Mouse (Mus musculus) MEL (cell line): Measurements from ENCODE around the gene Dpysl5. TPM values are rescaled to one million over a fixed set of nuclear protein-coding genes. Genes with fewer than 3 reads are reported as not detected.
A peak's percentile ranks its signal among the peaks of the same experiment; 100 is the strongest.

ENCODE experiments used
- DNase-seq: peaks from one replicate; pipeline ENCODE4 v3.0.0; 2011; ENCODE audit warnings: low read depth, low spot score
- H3K27ac ChIP-seq: 2 replicates; pipeline ENCODE4 v1.5.1; 2012; ENCODE audit warnings: low read depth, mild to moderate bottlenecking, control low read depth, low read length, moderate library complexity; ENCODE audit not compliant: control insufficient read depth
- H3K27me3 ChIP-seq, 2 experiments: fragments of 150-350 bp in 1 of 2; sonication (generic) in 1 of 2; 2 replicates each; pipeline ENCODE4 v1.6.1; 2012; ENCODE audit warnings: low read length in 2 of 2, mild to moderate bottlenecking in 2 of 2, improper control_type of control experiment in 1 of 2, moderate library complexity in 1 of 2; ENCODE audit not compliant: insufficient read depth in 2 of 2, control insufficient read depth in 1 of 2
- H3K36me3 ChIP-seq, 2 experiments: 2 replicates each; pipeline ENCODE4 v1.6.1; 2012 to 2014; ENCODE audit warnings: low read length in 2 of 2, improper control_type of control experiment in 1 of 2, inconsistent platforms in 1 of 2, mild to moderate bottlenecking in 1 of 2; ENCODE audit not compliant: insufficient read depth in 2 of 2, control insufficient read depth in 1 of 2
- H3K4me1 ChIP-seq, 2 experiments: fragments of 150-350 bp in 1 of 2; sonication (generic) in 1 of 2; 2 replicates each; pipeline ENCODE4 v1.6.1; 2012; ENCODE audit warnings: low read length in 2 of 2, improper control_type of control experiment in 1 of 2, mild to moderate bottlenecking in 1 of 2; ENCODE audit not compliant: insufficient read depth in 2 of 2, control insufficient read depth in 1 of 2
- H3K4me3 ChIP-seq, 2 experiments: fragments of 150-350 bp in 1 of 2; sonication (generic) in 1 of 2; 2 replicates each; pipeline ENCODE4 v1.5.1; 2012; ENCODE audit warnings: low read depth in 2 of 2, low read length in 2 of 2, mild to moderate bottlenecking in 2 of 2, moderate library complexity in 2 of 2, control low read depth in 1 of 2, improper control_type of control experiment in 1 of 2; ENCODE audit not compliant: control insufficient read depth in 1 of 2, insufficient read depth in 1 of 2
- H3K79me2 ChIP-seq: 2 replicates; pipeline ENCODE4 v1.6.1; 2012; ENCODE audit warnings: mild to moderate bottlenecking, low read length, moderate library complexity; ENCODE audit not compliant: control insufficient read depth, poor library complexity, insufficient read depth
- H3K9ac ChIP-seq: 2 replicates; pipeline ENCODE4 v1.6.1; 2012; ENCODE audit warnings: low read depth, mild to moderate bottlenecking, control low read depth, low read length, moderate library complexity; ENCODE audit not compliant: control insufficient read depth, poor library complexity, severe bottlenecking
- H3K9me3 ChIP-seq: fragments of 150-350 bp; sonication (generic); replicated peaks from 2 replicates; pipeline ENCODE4 v1.6.1; 2012; ENCODE audit warnings: mild to moderate bottlenecking, low read length, improper control_type of control experiment, moderate library complexity; ENCODE audit not compliant: insufficient read depth
- BHLHE40 ChIP-seq: IDR thresholded peaks from 2 replicates; pipeline ENCODE4 v1.6.1; 2012; ENCODE audit warnings: low read depth, mild to moderate bottlenecking, inconsistent platforms, low read length, improper control_type of control experiment, borderline replicate concordance
- CHD1 ChIP-seq: IDR thresholded peaks from 2 replicates; pipeline ENCODE4 v1.6.1; 2012; ENCODE audit warnings: low read depth, mild to moderate bottlenecking, inconsistent platforms, low read length, improper control_type of control experiment
- CTCF ChIP-seq, 3 experiments: IDR thresholded peaks in 2 of 3; conservative IDR thresholded peaks in 1 of 3; 2 replicates each; pipeline ENCODE4 v1.5.1; 2011 to 2012; ENCODE audit warnings: low read length in 3 of 3, low read depth in 2 of 3, mild to moderate bottlenecking in 2 of 3, improper control_type of control experiment in 1 of 3, inconsistent platforms in 1 of 3, mixed read lengths in 1 of 3, moderate library complexity in 1 of 3; ENCODE audit not compliant: control insufficient read depth in 1 of 3, insufficient read depth in 1 of 3, poor library complexity in 1 of 3, severe bottlenecking in 1 of 3
- EP300 ChIP-seq, 2 experiments: IDR thresholded peaks; 2 replicates each; pipeline ENCODE4 v1.6.1; 2011; ENCODE audit warnings: improper control_type of control experiment in 2 of 2, low read length in 2 of 2, low read depth in 1 of 2, mild to moderate bottlenecking in 1 of 2
- ETS1 ChIP-seq: IDR thresholded peaks from 2 replicates; pipeline ENCODE4 v1.6.1; 2012; ENCODE audit warnings: low read depth, mild to moderate bottlenecking, inconsistent platforms, low read length, improper control_type of control experiment, moderate library complexity
- HCFC1 ChIP-seq: IDR thresholded peaks from 2 replicates; pipeline ENCODE4 v1.6.1; 2012; ENCODE audit warnings: low read depth, mild to moderate bottlenecking, inconsistent platforms, low read length, improper control_type of control experiment, moderate library complexity
- KAT2A ChIP-seq: conservative IDR thresholded peaks from 2 replicates; pipeline ENCODE4 v1.6.1; 2012; ENCODE audit warnings: low read depth, low read length, improper control_type of control experiment, inconsistent platforms
- MAX ChIP-seq: IDR thresholded peaks from 2 replicates; pipeline ENCODE4 v1.6.1; 2011; ENCODE audit warnings: low read length, improper control_type of control experiment
- MEF2A ChIP-seq: IDR thresholded peaks from 2 replicates; pipeline ENCODE4 v1.6.1; 2014; ENCODE audit warnings: low read depth, mild to moderate bottlenecking, inconsistent platforms, low read length, improper control_type of control experiment; ENCODE audit not compliant: poor library complexity, insufficient replicate concordance, severe bottlenecking; ENCODE audit errors: extremely low read depth
- MXI1 ChIP-seq: IDR thresholded peaks from 2 replicates; pipeline ENCODE4 v1.6.1; 2011; ENCODE audit warnings: mild to moderate bottlenecking, low read depth, low read length, improper control_type of control experiment
- NELFE ChIP-seq: IDR thresholded peaks from 2 replicates; pipeline ENCODE4 v1.6.1; 2011; ENCODE audit warnings: low read depth, low read length, improper control_type of control experiment
- POLR2AphosphoS2 ChIP-seq: IDR thresholded peaks from 2 replicates; pipeline ENCODE4 v1.6.1; 2011; ENCODE audit warnings: low read length, improper control_type of control experiment
- RAD21 ChIP-seq: IDR thresholded peaks from 2 replicates; pipeline ENCODE4 v1.6.1; 2011; ENCODE audit warnings: mild to moderate bottlenecking, low read depth, low read length, improper control_type of control experiment
- RCOR1 ChIP-seq: IDR thresholded peaks from 2 replicates; pipeline ENCODE4 v1.6.1; 2012; ENCODE audit warnings: low read depth, mild to moderate bottlenecking, inconsistent platforms, low read length, improper control_type of control experiment
- SIN3A ChIP-seq: IDR thresholded peaks from 2 replicates; pipeline ENCODE4 v1.6.1; 2012; ENCODE audit warnings: low read length, improper control_type of control experiment, inconsistent platforms
- SMC3 ChIP-seq: IDR thresholded peaks from 2 replicates; pipeline ENCODE4 v1.6.1; 2011; ENCODE audit warnings: low read depth, low read length, improper control_type of control experiment
- TBP ChIP-seq: IDR thresholded peaks from 2 replicates; pipeline ENCODE4 v1.8.0; 2011; ENCODE audit warnings: low read depth, low read length, improper control_type of control experiment
- TCF12 ChIP-seq: IDR thresholded peaks from 2 replicates; pipeline ENCODE4 v1.6.1; 2014; ENCODE audit warnings: low read depth, mild to moderate bottlenecking, inconsistent platforms, low read length, improper control_type of control experiment, moderate library complexity
- UBTF ChIP-seq: IDR thresholded peaks from 2 replicates; pipeline ENCODE4 v1.6.1; 2012; ENCODE audit warnings: low read depth, mild to moderate bottlenecking, inconsistent platforms, low read length, improper control_type of control experiment, moderate library complexity, borderline replicate concordance; ENCODE audit not compliant: insufficient read depth
- USF2 ChIP-seq, 2 experiments: IDR thresholded peaks; 2 replicates each; pipeline ENCODE4 v1.6.1; 2011 to 2012; ENCODE audit warnings: improper control_type of control experiment in 2 of 2, low read length in 2 of 2, borderline replicate concordance in 1 of 2, inconsistent platforms in 1 of 2, low read depth in 1 of 2, mild to moderate bottlenecking in 1 of 2; ENCODE audit not compliant: insufficient read depth in 1 of 2
- ZMIZ1 ChIP-seq: IDR thresholded peaks from 2 replicates; pipeline ENCODE4 v1.6.1; 2012; ENCODE audit warnings: low read depth, mild to moderate bottlenecking, inconsistent platforms, low read length, improper control_type of control experiment, moderate library complexity
- polyA plus RNA-seq, 2 experiments: library from polyadenylated mRNA; stranded (reverse) in 1 of 2; unstranded in 1 of 2; fragments of >175 nt in 1 of 2; fragments of >200 nt in 1 of 2; gene quantifications; 2 replicates each; pipeline versions ENCODE4 v1.2.1 to v1.2.4; 2012; ENCODE audit warnings: low replicate concordance in 2 of 2, low read depth in 1 of 2; ENCODE audit not compliant: insufficient read length in 2 of 2, insufficient read depth in 1 of 2, missing spikeins in 1 of 2
- total RNA-seq: library from RNA; depleted of rRNA; stranded (reverse); fragments of 300-350 nt; gene quantifications from 2 replicates; pipeline ENCODE4 v1.2.3, GENCODE M21; 2012

The Dpysl5 gene
- total and polyA plus RNA-seq, 3 experiments: not detected

DNA sequence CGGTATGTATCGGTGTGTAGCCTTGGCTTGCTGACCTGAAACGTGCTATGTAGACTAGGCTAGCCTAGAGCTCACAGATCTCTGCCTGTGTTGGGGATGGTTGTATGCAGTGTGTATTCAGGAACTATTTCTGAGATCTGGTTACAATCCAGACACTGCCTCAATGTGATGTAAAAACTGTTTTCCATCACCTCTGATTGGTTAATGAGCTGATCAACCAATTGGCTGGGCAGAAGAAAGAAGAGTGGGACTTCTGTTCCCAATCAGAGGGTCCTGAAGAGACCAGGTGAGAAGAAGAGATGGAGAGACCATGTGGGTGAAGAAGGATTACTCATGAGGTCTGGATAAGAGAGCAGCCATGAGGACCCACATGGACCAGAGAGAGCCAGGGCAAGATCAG, 43.7 kb upstream of the Dpysl5 start (continued):
- TF ChIP-seq ZMIZ1 (peak; percentile 31; the same call in 1 of the 2 replicates), EP300 (IDR thresholded peaks at IDR 0.05; ENCODE audit: low read depth in 1 of 2, low read length in 2 of 2) (no peak; a peak in 1 of 4 replicates), POLR2AphosphoS2 (0 out of 2 replicates have a peak, but pooled peaks have one; percentile 35)

- Histone ChIP-seq H3K9ac (peak overlapping the region; percentile 90), H3K27ac (peak overlapping the region; percentile 92), H3K36me3 (peaks cover 42 to 43% of the 10 kb centered on the region in 2 experiments), H3K9me3 (no peaks in the 10 kb centered on the region), H3K79me2 (peaks cover 44% of the 10 kb centered on the region), H3K27me3 (no peaks in the 10 kb centered on the region), H3K4me3 (peak overlapping the region; percentile 88 to 97), H3K4me1 (peaks cover 15 to 26% of the 10 kb centered on the region in 2 experiments)
- DNase-seq: peak; percentile 74
- no peak for TF ChIP-seq USF2 (IDR thresholded peaks at IDR 0.05; ENCODE audit: borderline replicate concordance in 1 of 2, insufficient read depth in 1 of 2, low read depth in 1 of 2, low read length in 2 of 2)
- peak; percentile 14; the same call in 1 of the 2 replicates for TF ChIP-seq ETS1
- no peak; the same call in none of the 2 replicates for TF ChIP-seq SIN3A
- TF ChIP-seq MEF2A: no peak
- TF ChIP-seq MAX: peak; percentile 54; the same call in 1 of the 2 replicates
- peak; percentile 58; the same call in 1 of the 2 replicates for TF ChIP-seq ZMIZ1
- peak; percentile 97; the same call in 1 of the 2 replicates for TF ChIP-seq CHD1
- TF ChIP-seq TCF12: 0 out of 2 replicates have a peak, but pooled peaks have one; percentile 27
- TF ChIP-seq SMC3: 0 out of 2 replicates have a peak, but pooled peaks have one; percentile 2
- 0 out of 2 replicates have a peak, but pooled peaks have one; percentile 14 for TF ChIP-seq TBP
- TF ChIP-seq MXI1: peak; percentile 50
- peak; percentile 20 for TF ChIP-seq NELFE
- TF ChIP-seq HCFC1: no peak
- no peak for TF ChIP-seq RAD21
- TF ChIP-seq BHLHE40: no peak
- no peak for TF ChIP-seq UBTF
- TF ChIP-seq CTCF (IDR thresholded peaks at IDR 0.05 in 2 of 3, conservative IDR thresholded peaks at IDR 0.05 in 1 of 3; ENCODE audit: control insufficient read depth in 1 of 3, insufficient read depth in 1 of 3, low read depth in 2 of 3, low read length in 3 of 3, poor library complexity in 1 of 3, severe bottlenecking in 1 of 3): peak in 2 of 3 experiments; percentile 21 to 38; a peak in 2 of 6 replicates
- no peak; the same call in 1 of the 2 replicates for TF ChIP-seq KAT2A
- no peak for TF ChIP-seq RCOR1
Observed at GRCm38 (mm10) chr5:30668637-30669495, 42.5 kb upstream of the Dpysl5 start.
